Mouse (Mus musculus) liver, embryonic 16.5 days (tissue): ENCODE measurements around the gene Gm11985. TPM values are rescaled to one million over a fixed set of nuclear protein-coding genes. Genes with fewer than 3 reads are reported as not detected.
"Not testable (repeated sequence)": the region's sequence is repeated elsewhere in the genome, so short reads cannot be mapped to it uniquely, and the experiment has no call there.

Source experiments
- ATAC-seq: fragments of 200-750 bp; cut with Nextera tagmentation; 2 replicates; pipeline ENCODE4 v1.8.0; 2017; ENCODE audit warnings: low read depth, mild to moderate bottlenecking, moderate number of reproducible peaks, moderate library complexity
- H3K27ac ChIP-seq: fragments of 300-500 bp; sonication (generic); 2 replicates; pipeline ENCODE4 v1.5.1; 2014; ENCODE audit warnings: mild to moderate bottlenecking, low read length
- H3K27me3 ChIP-seq: fragments of 300-500 bp; sonication (generic); 2 replicates; pipeline ENCODE4 v1.6.1; 2014; ENCODE audit warnings: low read depth, low read length, mixed read lengths; ENCODE audit not compliant: control insufficient read depth, insufficient read depth
- H3K36me3 ChIP-seq: fragments of 300-500 bp; sonication (generic); 2 replicates; pipeline ENCODE4 v1.6.1; 2014; ENCODE audit warnings: mild to moderate bottlenecking; ENCODE audit not compliant: control insufficient read depth, insufficient read depth
- H3K4me1 ChIP-seq: fragments of 300-500 bp; sonication (generic); 2 replicates; pipeline ENCODE4 v1.6.1; 2014; ENCODE audit warnings: low read depth, low read length, mixed read lengths; ENCODE audit not compliant: control insufficient read depth
- H3K4me2 ChIP-seq: fragments of 300-500 bp; sonication (generic); 2 replicates; pipeline ENCODE4 v1.6.1; 2014; ENCODE audit warnings: low read depth, low read length, mixed read lengths
- H3K4me3 ChIP-seq: fragments of 300-500 bp; sonication (generic); 2 replicates; pipeline ENCODE4 v1.5.1; 2014; ENCODE audit warnings: low read depth, mild to moderate bottlenecking, low read length
- H3K9ac ChIP-seq: fragments of 300-500 bp; sonication (generic); 2 replicates; pipeline ENCODE4 v1.6.1; 2014; ENCODE audit warnings: low read depth, low read length
- H3K9me3 ChIP-seq: fragments of 300-500 bp; sonication (generic); replicated peaks from 2 replicates; pipeline ENCODE4 v1.6.1; 2016; ENCODE audit warnings: low read length; ENCODE audit not compliant: control insufficient read depth
- whole genome bisulfite sequencing: fragments of 180-500 bp; shearing (Covaris S2); extraction: QIAGEN DNeasy Blood & Tissue Kit; methylation state at CpG from one replicate; pipeline ENCODE4 v1.1.7; 2014; ENCODE audit not compliant: insufficient replicate concordance; 5-methylcytosine and 5-hydroxymethylcytosine counted together
- polyA plus RNA-seq: library from polyadenylated mRNA; unstranded; fragments of >200 nt; fragmentation: Nextera tagmentation; extraction: Ambion mirVana; gene quantifications from 2 replicates; pipeline ENCODE4 v1.2.1, GENCODE M21; 2015

Gm11985 gene
- polyA plus RNA-seq, 1 experiment from 2014 or later = not detected

DNA sequence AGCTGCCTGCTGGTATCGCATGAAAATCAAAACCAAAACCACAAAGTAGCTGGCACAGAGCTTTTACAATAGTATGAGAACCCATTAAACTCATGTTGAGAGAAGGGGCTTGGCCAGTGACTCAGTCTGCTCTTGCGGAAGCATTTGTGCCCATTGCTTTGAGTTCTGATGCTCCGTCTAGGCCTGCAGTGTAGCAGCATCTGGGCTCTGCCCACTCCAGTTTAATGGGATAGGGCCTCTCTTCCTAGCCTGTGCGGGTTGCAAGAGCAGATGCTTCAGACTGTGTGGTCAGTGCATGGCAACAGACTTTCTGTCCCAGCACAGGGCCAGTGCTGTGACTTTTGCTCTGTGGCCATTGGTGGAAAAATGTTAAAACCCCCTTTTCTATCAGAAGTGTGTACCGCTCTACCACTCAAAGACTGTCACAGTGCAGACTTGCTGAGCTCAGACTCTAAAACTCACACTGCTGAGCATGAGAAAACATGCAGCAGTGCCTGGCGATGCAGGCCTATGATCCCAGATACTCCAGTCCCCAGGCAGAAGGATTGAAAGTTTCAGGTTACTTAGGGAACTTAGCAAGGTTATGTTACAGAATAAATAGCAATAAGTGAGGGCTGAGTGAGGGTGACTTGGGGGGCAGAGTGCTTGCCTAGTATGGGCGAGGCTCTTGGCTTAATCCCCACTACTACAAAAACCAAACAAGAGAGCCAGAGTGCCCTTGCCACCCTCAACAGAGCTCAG, 38.6 kb upstream of the Gm11985 start:
- Histone ChIP-seq H3K4me1 (no peaks in the 10 kb centered on the region), H3K9me3 (no peaks in the 10 kb centered on the region), H3K4me2 (no peak overlapping the region), H3K36me3 (no peaks in the 10 kb centered on the region), H3K27me3 (no peaks in the 10 kb centered on the region), H3K27ac (no peak overlapping the region), H3K9ac (no peak overlapping the region), H3K4me3 (no peak overlapping the region)
- no peak for ATAC-seq
- 71% methylated on average over 7 of the region's 7 CpGs for WGBS

DNA sequence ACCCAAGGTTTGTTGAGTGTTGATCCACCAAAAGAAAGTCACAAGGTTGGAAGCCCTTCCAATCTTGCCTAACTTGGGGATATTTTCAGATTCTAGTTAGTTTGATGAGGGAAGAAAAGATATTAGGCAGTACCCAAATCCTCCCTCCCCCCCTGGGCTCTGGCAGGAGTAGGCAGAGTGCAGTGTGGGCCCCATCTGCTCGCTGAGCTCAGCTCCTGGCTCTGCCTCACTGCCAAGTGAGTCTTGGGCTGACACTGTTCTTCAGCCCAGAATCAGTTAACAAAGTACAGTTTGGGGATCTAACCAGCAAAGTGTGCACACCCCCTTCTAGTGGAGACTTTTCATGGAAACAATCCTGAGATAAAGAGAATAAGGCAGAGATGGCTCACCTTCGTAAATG, 37.8 kb upstream of the Gm11985 start:
- ATAC-seq = no peak
- 58% methylated on average over 2 of the region's 2 CpGs for WGBS
- H3K36me3 ChIP-seq = no peaks in the 10 kb centered on the region
- no peak overlapping the region for H3K4me3 ChIP-seq
- no peak overlapping the region for H3K27ac ChIP-seq
- H3K4me1 ChIP-seq = no peaks in the 10 kb centered on the region
- H3K9ac ChIP-seq = no peak overlapping the region
- H3K4me2 ChIP-seq = no peak overlapping the region
- no peaks in the 10 kb centered on the region for H3K27me3 ChIP-seq
- no peaks in the 10 kb centered on the region for H3K9me3 ChIP-seq

DNA sequence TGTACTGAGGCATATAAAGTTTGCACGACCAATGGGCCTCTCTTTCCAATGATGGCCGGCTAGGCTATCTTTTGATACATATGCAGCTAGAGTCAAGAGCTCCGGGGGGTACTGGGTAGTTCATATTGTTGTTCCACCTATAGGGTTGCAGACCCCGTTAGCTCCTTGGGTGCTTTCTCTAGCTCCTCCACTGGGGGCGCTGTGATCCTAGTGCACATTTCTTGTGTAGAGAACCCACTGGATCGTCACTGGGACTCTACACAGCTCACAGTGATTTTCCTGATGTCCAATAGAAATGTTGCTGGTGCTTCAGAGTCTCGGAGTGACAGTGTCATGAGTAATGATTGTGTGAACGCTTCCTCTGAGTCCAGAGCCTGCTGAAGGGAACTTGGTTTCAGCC, 33.5 kb upstream of the Gm11985 start:
- H3K27ac ChIP-seq, H3K9me3 ChIP-seq, ATAC-seq, H3K4me3 ChIP-seq, H3K4me1 ChIP-seq, H3K27me3 ChIP-seq, H3K9ac ChIP-seq, H3K36me3 ChIP-seq, H3K4me2 ChIP-seq: not testable (repeated sequence)
- 58% methylated on average over 8 of the region's 8 CpGs for WGBS

DNA sequence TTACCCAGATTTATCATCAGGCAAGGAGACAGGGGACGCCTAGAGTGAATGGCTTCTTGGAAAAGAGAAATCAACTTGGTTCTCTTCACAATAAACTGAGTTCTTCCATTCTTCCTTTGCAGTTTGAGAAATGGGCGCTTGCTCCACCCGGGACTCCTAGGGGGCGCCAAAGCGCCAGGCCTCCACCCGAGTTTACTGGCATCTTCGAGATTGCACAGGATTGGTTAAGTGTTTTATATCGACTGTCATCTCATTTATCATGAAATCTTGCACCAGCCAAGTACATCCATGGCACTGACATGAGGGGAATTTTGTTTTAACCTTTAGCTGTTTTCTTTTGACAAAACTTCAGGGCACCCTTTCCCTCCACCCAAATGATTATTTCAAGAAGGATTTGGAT, 27.3 kb upstream of the Gm11985 start:
- 9% methylated on average over 8 of the region's 8 CpGs for WGBS
- no peak overlapping the region for H3K4me3 ChIP-seq
- no peak overlapping the region for H3K27ac ChIP-seq
- no peak overlapping the region for H3K4me2 ChIP-seq
- H3K9ac ChIP-seq = no peak overlapping the region
- H3K27me3 ChIP-seq = peaks cover 46% of the 10 kb centered on the region
- ATAC-seq = no peak
- no peaks in the 10 kb centered on the region for H3K9me3 ChIP-seq
- no peaks in the 10 kb centered on the region; the same call in 1 of the 2 replicates for H3K4me1 ChIP-seq
- H3K36me3 ChIP-seq = no peaks in the 10 kb centered on the region

DNA sequence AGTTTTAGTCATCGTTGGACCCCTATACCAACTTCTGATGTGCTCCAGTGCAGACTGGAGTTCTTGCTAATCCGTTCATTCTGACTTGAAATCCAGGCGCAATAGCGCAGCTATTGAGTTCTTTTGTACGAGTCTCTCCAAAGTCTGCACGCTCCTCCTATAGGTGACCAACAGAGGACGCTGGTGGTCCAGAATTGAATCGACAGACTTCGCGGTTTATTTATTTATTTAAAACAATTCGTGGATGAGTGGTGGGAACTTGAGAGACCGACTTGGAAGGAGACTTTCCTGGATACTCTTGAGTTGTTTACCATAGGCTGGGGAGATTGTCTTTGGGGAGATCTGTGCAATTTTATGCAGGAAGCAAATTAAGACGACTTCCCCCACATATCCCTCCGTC, 26.4 kb upstream of the Gm11985 start:
- 3% methylated on average over 14 of the region's 14 CpGs for WGBS
- Histone ChIP-seq H3K4me3 (no peak overlapping the region), H3K9me3 (no peaks in the 10 kb centered on the region), H3K4me1 (no peaks in the 10 kb centered on the region; the same call in 1 of the 2 replicates), H3K36me3 (no peaks in the 10 kb centered on the region), H3K9ac (no peak overlapping the region), H3K4me2 (no peak overlapping the region), H3K27ac (no peak overlapping the region), H3K27me3 (peaks cover 46% of the 10 kb centered on the region)
- ATAC-seq = no peak

DNA sequence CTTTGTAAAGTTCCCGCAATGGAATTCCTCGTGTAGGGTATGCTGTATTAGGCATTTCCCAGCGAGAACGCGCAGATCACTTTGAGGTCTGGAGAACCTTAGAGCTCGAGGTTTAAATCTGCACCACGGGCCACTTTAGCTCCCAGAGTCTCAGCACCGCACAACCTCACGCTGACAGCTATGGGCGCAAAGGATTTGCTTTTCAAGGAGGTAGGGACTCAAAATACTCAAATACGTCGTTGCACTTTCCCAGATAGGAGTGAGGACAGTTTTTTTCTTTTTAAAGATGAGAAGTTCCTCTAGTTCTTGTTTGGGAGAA, 25.9 kb upstream of the Gm11985 start:
- Histone ChIP-seq H3K4me3 (no peak overlapping the region), H3K9ac (no peak overlapping the region)

DNA sequence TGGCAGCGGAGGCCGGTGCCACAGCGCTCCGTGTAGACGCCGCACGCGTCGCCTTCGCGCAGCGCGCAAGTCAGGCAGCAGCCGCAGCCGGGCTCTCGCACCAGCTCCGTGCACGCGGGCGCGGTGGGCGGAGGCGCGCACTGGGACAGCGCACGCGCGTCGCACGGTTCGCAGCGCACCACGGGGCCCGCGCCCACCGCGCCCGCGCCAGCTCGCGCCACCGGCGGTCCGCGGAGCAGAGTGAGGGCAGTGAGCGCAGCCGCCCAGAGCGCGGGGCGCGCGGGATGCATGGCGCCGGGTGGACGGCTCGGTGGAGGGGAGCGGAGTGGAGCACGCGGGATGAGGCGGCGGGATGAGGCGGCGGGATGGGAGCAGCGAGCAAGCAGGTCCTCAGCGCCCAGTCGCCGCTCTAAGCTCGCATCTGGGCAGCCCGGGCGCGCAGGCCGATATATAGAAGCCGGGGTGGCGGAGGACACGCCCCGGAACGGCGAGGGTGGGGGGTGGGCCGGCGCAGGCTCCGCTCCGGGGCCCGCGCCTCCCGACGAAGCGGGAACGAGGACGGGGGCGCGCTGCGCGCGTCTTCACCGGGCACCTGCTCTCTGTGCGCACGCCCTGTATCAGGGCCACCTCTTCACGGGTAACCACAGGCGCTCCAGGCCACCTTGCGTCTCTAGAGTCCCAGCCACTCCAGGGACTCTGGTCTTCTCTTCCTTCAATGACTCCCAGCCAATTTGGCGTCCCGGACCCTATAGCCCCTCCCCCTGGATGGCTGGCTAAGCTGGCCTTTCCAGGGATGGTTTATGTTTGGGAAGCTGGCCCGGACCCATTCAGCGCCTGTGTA, 25.4 kb upstream of the Gm11985 start, which contains the start of gene Igfbp3:
Igfbp3 (minus strand) TSS at position 423 of the 841 bp plus-strand sequence.
- Histone ChIP-seq H3K4me3 (peak within 1 kb of the TSS; percentile 47), H3K9ac (no peak within 1 kb of the TSS), H3K4me2 (peak within 1 kb of the TSS; percentile 56), H3K36me3 (no peaks in the 10 kb centered on the region), H3K4me1 (no peaks in the 10 kb centered on the region; the same call in 1 of the 2 replicates), H3K27me3 (peaks cover 46% of the 10 kb centered on the region), H3K9me3 (no peaks in the 10 kb centered on the region), H3K27ac (no peak within 1 kb of the TSS)
- whole genome bisulfite sequencing = under 1% methylated on average over 104 of the region's 104 CpGs
- peak; percentile 41; the same call in 1 of the 2 replicates for ATAC-seq

More for the DNA sequence above, 25.9 kb upstream of the Gm11985 start:
- H3K36me3 ChIP-seq = no peaks in the 10 kb centered on the region
- H3K9me3 ChIP-seq = no peaks in the 10 kb centered on the region
- H3K27ac ChIP-seq = no peak overlapping the region
- H3K27me3 ChIP-seq = peaks cover 46% of the 10 kb centered on the region
- H3K4me2 ChIP-seq = no peak overlapping the region
- no peaks in the 10 kb centered on the region; the same call in 1 of the 2 replicates for H3K4me1 ChIP-seq
- ATAC-seq = no peak
- WGBS = 3% methylated on average over 12 of the region's 12 CpGs

DNA sequence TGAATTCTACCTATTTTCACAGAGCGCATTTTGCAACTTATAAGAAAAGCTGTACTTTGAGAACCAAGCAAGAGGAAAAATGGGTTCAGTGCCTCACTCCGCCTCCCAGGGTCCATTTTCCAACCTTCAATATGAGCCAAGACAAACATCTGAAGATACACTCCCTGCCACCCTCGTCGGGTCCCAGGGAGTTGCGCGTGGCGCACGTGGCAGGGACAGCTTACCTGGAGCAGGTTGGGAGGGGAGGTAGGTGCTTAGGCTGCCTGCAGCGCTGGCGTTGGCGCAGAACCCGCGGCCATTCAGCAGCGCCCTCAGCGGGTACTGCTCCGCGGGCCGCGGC, 24.8 kb upstream of the Gm11985 start:
- 3% methylated on average over 19 of the region's 19 CpGs for WGBS
- no peaks in the 10 kb centered on the region for H3K36me3 ChIP-seq
- peaks cover 46% of the 10 kb centered on the region for H3K27me3 ChIP-seq
- no peaks in the 10 kb centered on the region for H3K9me3 ChIP-seq
- peak overlapping the region; percentile 56 for H3K4me2 ChIP-seq
- H3K9ac ChIP-seq = no peak overlapping the region
- peak overlapping the region; percentile 47 for H3K4me3 ChIP-seq
- no peak for ATAC-seq
- H3K27ac ChIP-seq = no peak overlapping the region
- H3K4me1 ChIP-seq = no peaks in the 10 kb centered on the region; the same call in 1 of the 2 replicates
